ENCODE assay signal across 9 mouse cellular contexts in genomic region chr6:113283500-113283899, GRCm38 (mm10). TPM values are rescaled to one million over a fixed set of nuclear protein-coding genes. Genes with fewer than 3 reads are reported as not detected.
A peak's percentile ranks its signal among the peaks of the same experiment; 100 is the strongest.
DNase-seq lines count a peak whose midpoint lies in the region; ATAC-seq lines count a peak whose summit lies in the region.
"Had no signal": no experiment of that assay in that cellular context is flagged by ENCODE, and none has a peak within 500 bp of the region (broad histone marks: within the 10 kb centered on the region; RNA-seq: fewer than 3 reads in every experiment).

No protein-coding gene starts in this region.

- WGBS in kidney, embryonic 15.5 days: 7% methylated on average over 6 of the region's 6 CpGs
- 2% methylated on average over 5 of the region's 6 CpGs for WGBS in limb, embryonic 12.5 days

- H3K27ac ChIP-seq in kidney, embryonic 15.5 days: no peak overlapping the region
- H3K27ac ChIP-seq in limb, embryonic 12.5 days: no peak overlapping the region

- no peaks in the 10 kb centered on the region for H3K9me3 ChIP-seq in kidney, embryonic 15.5 days (replicated peaks)
- H3K9me3 ChIP-seq in limb, embryonic 12.5 days: no peaks in the 10 kb centered on the region
- H3K9me3 ChIP-seq: G1E had no signal

- peaks cover 37% of the 10 kb centered on the region for H3K27me3 ChIP-seq in kidney, embryonic 15.5 days
- H3K27me3 ChIP-seq in limb, embryonic 12.5 days: peaks cover 51% of the 10 kb centered on the region

- H3K9ac ChIP-seq in kidney, embryonic 15.5 days: no peak overlapping the region
- no peak overlapping the region for H3K9ac ChIP-seq in limb, embryonic 12.5 days (replicated peaks)

- intact Hi-C loops in gastrocnemius, postnatal 36 days (cut with DNase I): no loop called here
- intact Hi-C loops in heart, postnatal 36 days (cut with DNase I): no loop called here

- H3K4me3 ChIP-seq in kidney, embryonic 15.5 days (replicated peaks): peak overlapping the region; percentile 22
- H3K4me3 ChIP-seq in limb, embryonic 12.5 days (replicated peaks): no peak overlapping the region

- peaks cover 16% of the 10 kb centered on the region for H3K4me1 ChIP-seq in kidney, embryonic 15.5 days
- peaks cover 11% of the 10 kb centered on the region for H3K4me1 ChIP-seq in limb, embryonic 12.5 days (replicated peaks)

- ATAC-seq in kidney, embryonic 15.5 days (replicated peaks; ENCODE audit: low FRiP score): peak; percentile 42; the same call in 1 of the 2 replicates
- ATAC-seq in common myeloid progenitor, adult 5-6 weeks (replicated peaks; ENCODE audit: low read depth, poor library complexity, severe bottlenecking): 0 out of 2 replicates have a peak, but pooled peaks have one; percentile 15
- ATAC-seq in limb, embryonic 12.5 days (ENCODE audit: insufficient number of reproducible peaks, insufficient read depth, low FRiP score, low TSS enrichment, low read depth): no peak

- H3K4me2 ChIP-seq in kidney, embryonic 15.5 days: peak overlapping the region; percentile 50
- peak overlapping the region; percentile 6; the same call in 1 of the 2 replicates for H3K4me2 ChIP-seq in limb, embryonic 12.5 days

- H3K36me3 ChIP-seq in kidney, embryonic 15.5 days: peaks cover 5% of the 10 kb centered on the region; the same call in 1 of the 2 replicates
- H3K36me3 ChIP-seq in limb, embryonic 12.5 days: peaks cover 17% of the 10 kb centered on the region; the same call in 1 of the 2 replicates

- DNase-seq in kidney, postnatal 10 days: no peak
- peak; percentile 97 for DNase-seq in R1 (ENCODE audit: low read depth, low spot score)
- no peak for DNase-seq in gastrocnemius, postnatal 36 days
- no peak for DNase-seq in urinary bladder, postnatal 36 days (ENCODE audit: low spot score in 2 of 2)
- DNase-seq in heart, postnatal 36 days: no peak

RNA-seq across cellular contexts. Expression of gene Cpne9, which starts 1.4 kb away (rescaled TPM):
- 0.05 and 0.18 TPM in 2 replicates for polyA plus RNA-seq in kidney, embryonic 15.5 days (2015; fragmentation: Nextera tagmentation; extraction: Ambion mirVana)
- 0.05 TPM in 1 of 2 replicates, not detected in the other for total RNA-seq in common myeloid progenitor, adult 5-6 weeks (2017)
- polyA plus RNA-seq in limb, embryonic 12.5 days (2016; fragmentation: Nextera tagmentation; extraction: Ambion mirVana): 0.29 and 0.31 TPM in 2 replicates
- not detected for total RNA-seq in gastrocnemius, postnatal 36 days (2021)
- total RNA-seq in heart, postnatal 36 days (2021): under 1 TPM in 1 of 2 experiments, not detected in 1; 0.24 TPM

RNA-seq across cellular contexts. Expression of gene Brpf1, which starts 23.4 kb away (rescaled TPM):
- 19.2 and 20.4 TPM in 2 replicates for polyA plus RNA-seq in kidney, embryonic 15.5 days (2015; fragmentation: Nextera tagmentation; extraction: Ambion mirVana)
- total RNA-seq in common myeloid progenitor, adult 5-6 weeks (2017): 27.5 and 35.7 TPM in 2 replicates
- 28.3 and 28.7 TPM in 2 replicates for polyA plus RNA-seq in limb, embryonic 12.5 days (2016; fragmentation: Nextera tagmentation; extraction: Ambion mirVana)
- total RNA-seq in gastrocnemius, postnatal 36 days (2021): 10 to 100 TPM in 1 of 2 experiments, 1 to 10 TPM in 1; 8.3 to 10.5 TPM
- total RNA-seq in heart, postnatal 36 days (2021): 10 to 100 TPM; 14.0 to 16.7 TPM

RNA-seq across cellular contexts. Expression of gene Ogg1, which starts 43.3 kb away (rescaled TPM):
- polyA plus RNA-seq in kidney, embryonic 15.5 days (2015; fragmentation: Nextera tagmentation; extraction: Ambion mirVana): 13.8 and 18.7 TPM in 2 replicates
- 10.2 and 11.7 TPM in 2 replicates for total RNA-seq in common myeloid progenitor, adult 5-6 weeks (2017)
- 16.5 and 17.7 TPM in 2 replicates for polyA plus RNA-seq in limb, embryonic 12.5 days (2016; fragmentation: Nextera tagmentation; extraction: Ambion mirVana)
- 1 to 10 TPM; 4.1 to 5.1 TPM for total RNA-seq in gastrocnemius, postnatal 36 days (2021)
- 1 to 10 TPM; 4.7 to 7.4 TPM for total RNA-seq in heart, postnatal 36 days (2021)

RNA-seq across cellular contexts. Expression of gene Mtmr14, which starts 45.9 kb away (rescaled TPM):
- 36.2 and 39.4 TPM in 2 replicates for polyA plus RNA-seq in kidney, embryonic 15.5 days (2015; fragmentation: Nextera tagmentation; extraction: Ambion mirVana)
- total RNA-seq in common myeloid progenitor, adult 5-6 weeks (2017): 20.5 and 35.4 TPM in 2 replicates
- 41.4 and 42.2 TPM in 2 replicates for polyA plus RNA-seq in limb, embryonic 12.5 days (2016; fragmentation: Nextera tagmentation; extraction: Ambion mirVana)
- 10 to 100 TPM; 13.4 to 15.2 TPM for total RNA-seq in gastrocnemius, postnatal 36 days (2021)
- total RNA-seq in heart, postnatal 36 days (2021): 10 to 100 TPM; 20.0 to 21.0 TPM
